Mouse (Mus musculus) right cerebral cortex, adult 18-20 months (tissue): ENCODE results near the gene Wapl.
A peak's percentile ranks its signal among the peaks of the same experiment; 100 is the strongest.

ENCODE experiments used
- DNase-seq: peaks from one replicate; pipeline ENCODE4 v3.0.0; 2022; ENCODE audit warnings: mixed read lengths

Gene Wapl

GRCm38 (mm10) chr14:34697376-34697775 is 23.6 kb downstream of the Wapl start:
- DNase-seq, result no peak

DNA sequence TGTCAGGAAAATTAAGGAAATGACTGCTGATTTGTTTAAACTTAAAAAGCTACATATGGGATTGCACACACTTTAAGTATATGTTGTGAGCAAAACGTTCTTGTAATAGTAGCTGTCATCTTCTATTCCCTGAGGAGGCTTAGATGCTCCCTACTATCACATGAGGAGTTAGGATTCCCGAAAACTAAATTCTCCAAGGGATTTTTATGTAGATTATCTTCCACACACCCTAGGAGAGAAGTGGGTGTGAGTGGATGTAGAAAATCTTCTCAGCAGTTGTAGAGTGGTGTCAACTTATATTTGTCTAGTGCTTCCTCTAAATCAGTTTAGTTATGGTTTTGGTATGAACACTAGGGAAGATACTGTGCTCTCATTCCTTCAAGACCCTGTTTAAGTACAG is 36.5 kb downstream of the Wapl start:
- no peak for DNase-seq

DNA sequence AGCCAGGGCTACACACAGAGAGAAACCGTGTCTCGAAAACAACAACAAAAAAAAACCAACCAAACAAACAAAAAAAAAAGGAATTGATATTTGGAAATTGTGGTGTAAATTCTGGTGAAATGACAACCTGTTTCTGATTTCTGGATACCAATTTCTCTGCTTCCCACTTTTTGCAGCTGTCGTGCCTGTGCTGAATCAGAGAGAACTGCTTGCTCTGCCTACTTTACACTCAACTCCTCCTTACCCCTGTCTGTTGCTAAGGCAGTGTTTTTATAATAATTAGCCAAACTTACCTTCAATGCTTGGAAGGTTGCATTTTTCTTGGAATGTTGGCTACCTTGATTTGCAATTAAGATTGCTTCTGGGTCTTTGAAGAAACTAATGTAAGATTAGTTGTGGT is 38.3 kb downstream of the Wapl start:
- peak; percentile 38 for DNase-seq

- DNase-seq, result no peak
Observed at GRCm38 (mm10) chr14:34712857-34713256, 39.1 kb downstream of the Wapl start.

DNA sequence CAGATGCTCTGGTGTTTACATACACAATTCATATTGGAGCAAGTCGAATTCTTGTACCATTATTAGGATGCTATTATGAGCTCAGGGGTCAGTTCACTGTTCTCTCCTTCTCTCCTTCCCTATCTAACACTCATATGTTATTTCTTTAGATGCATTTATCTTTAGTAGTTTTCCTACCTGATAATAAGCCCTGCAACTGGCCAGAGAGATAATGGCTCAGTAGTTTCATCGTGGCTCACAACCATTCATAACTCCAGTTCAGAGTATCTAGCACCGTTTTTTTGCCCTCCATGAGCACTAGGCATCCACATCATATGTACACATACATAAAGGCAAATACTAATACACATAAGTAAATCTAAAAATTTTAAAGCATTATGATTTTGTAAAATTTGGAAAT is 44.4 kb downstream of the Wapl start:
- DNase-seq, result no peak

DNA sequence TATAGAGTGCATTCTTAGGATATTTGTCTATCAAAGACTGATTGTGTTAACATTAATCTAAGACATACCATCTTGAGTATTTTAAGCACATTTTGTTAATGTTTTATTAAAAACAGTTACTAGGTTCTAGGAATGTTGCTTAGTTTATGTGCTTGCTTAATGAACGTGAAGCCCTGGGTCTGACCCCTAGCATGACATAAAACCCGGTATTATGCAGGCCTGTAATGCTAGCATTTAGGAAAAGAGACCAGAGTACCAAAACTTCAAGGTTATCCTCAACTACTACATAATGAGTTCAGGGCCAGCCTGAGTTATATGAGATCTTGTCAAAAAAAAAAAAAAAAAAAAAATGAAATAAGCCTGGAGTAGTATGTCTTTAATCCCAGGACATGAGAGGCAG is 54.0 kb downstream of the Wapl start:
- no peak for DNase-seq

- DNase-seq, result no peak
Observed at GRCm38 (mm10) chr14:34735405-34735804, 61.7 kb downstream of the Wapl start.

- no peak for DNase-seq
Observed at GRCm38 (mm10) chr14:34745401-34745800, 71.7 kb downstream of the Wapl start.

GRCm38 (mm10) chr14:34755731-34756130 is 82.0 kb downstream of the Wapl start:
- DNase-seq, result no peak

- DNase-seq, result no peak
Observed at GRCm38 (mm10) chr14:34759938-34760337, 86.2 kb downstream of the Wapl start.

GRCm38 (mm10) chr14:34761082-34761959 is 87.6 kb downstream of the Wapl start:
- peak; percentile 17 for DNase-seq

- no peak for DNase-seq
Observed at GRCm38 (mm10) chr14:34762682-34763081, 89.0 kb downstream of the Wapl start.

GRCm38 (mm10) chr14:34763771-34764539 is 90.2 kb downstream of the Wapl start:
- no peak for DNase-seq

GRCm38 (mm10) chr14:34764908-34765307 is 91.2 kb downstream of the Wapl start:
- DNase-seq, result no peak

- DNase-seq, result no peak
Observed at GRCm38 (mm10) chr14:34765380-34765779, 91.7 kb downstream of the Wapl start.

GRCm38 (mm10) chr14:34766181-34766580 is 92.5 kb downstream of the Wapl start:
- DNase-seq, result no peak

GRCm38 (mm10) chr14:34768373-34768772 is 94.6 kb downstream of the Wapl start:
- DNase-seq, result peak; percentile 60

DNA sequence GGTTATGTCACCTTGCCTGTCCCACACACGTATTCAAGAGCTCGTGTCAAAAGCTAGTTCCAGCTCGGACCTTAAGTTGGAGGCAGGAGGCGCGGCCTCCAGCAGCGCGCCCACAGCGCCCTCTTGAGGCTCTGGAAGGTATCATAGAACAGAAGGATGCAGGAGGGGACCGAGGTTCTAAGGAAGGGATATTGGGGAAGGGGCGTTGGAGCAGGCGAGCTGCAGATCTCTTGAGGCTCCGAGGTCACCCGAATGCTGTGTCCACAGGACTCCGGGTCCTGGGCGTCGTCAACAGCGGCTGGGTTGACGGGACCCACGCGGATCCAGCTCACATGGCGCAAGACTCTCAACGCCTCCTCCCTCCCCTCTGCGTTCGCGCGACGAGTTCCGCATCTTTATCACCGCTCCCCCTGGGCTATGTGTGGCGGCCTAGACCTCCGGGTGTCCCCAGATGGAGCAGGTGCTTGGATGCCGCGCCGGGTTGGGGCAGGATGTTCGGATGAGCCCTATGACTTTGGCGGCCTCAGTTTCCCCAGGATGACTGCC is 95.4 kb downstream of the Wapl start:
- DNase-seq, result peak; percentile 66

DNA sequence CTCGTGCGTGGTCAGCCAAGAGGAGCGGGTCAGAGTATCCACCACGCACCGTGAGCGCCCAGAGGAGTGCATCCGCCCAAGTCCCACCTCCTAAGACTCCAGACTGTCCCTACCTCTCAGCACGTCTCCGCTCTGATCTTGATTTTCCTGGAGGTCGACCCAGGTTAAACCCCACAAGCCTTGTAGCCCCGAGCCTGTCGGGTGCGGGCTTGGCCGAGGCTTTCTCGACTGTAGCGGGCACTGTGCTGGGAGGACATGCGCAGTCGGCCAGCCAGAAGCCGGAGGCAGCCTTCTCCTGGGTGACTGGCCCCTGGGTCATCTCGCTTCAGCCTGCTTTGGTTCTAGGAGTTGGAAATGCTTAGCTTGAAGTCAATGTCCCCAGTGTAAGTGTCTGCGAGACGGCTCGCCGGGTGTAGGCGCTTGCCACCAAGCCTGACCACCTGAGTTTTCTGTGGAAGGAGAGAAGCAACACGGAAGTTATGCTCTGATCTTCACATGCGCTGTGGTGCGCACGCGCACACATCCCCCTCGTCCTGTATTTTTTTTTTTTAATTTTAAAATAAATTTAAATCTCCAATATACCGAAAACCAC is 95.9 kb downstream of the Wapl start:
- DNase-seq, result peak; percentile 23

DNA sequence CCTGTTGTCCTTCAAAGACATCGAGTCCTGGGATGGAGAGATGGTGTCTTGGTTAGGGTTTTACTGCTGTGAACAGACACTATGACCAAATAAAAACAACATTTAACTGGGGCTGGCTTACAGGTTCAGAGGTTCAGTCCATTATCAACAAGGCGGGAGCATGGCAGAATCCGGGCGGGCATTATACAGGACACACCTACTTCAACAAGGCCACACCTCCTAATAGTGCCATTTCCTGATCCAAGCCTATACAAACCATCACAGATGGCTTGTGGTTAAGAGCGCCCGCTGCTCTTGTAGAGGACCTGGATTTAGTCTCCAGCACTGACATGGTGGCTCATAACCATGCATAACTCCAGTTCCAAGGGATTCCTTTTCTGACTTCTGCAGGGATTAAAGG is 96.7 kb downstream of the Wapl start:
- DNase-seq, result no peak

- no peak for DNase-seq
Observed at GRCm38 (mm10) chr14:34771601-34772000, 97.9 kb downstream of the Wapl start.

GRCm38 (mm10) chr14:34772132-34772531 is 98.4 kb downstream of the Wapl start:
- no peak for DNase-seq

DNA sequence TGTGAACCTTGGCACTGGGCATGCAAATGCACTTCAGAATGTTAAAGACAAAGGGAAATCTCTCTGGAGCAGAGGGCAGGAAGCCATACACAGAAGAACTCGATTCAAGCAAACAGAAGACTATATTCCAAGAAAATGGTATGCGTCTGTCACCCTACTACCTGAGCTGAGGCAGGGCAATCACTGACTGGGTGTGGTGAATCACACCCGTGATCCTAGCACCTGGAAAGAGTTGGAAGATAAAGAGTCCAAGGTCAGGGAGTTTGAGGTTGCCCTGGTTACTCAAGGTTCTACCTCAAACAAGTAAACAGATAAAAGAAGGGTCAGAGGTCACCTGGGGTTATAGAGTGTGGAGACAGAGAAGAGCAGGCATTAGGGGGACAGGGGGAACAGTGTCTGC is 100.0 kb downstream of the Wapl start:
- DNase-seq, result no peak
